Mouse (Mus musculus) liver, adult 2 months (tissue): ENCODE results near the gene Krt6b.

Source experiments
- CTCF ChIP-seq: fragments of 200-500 bp; IDR thresholded peaks from 2 replicates; pipeline ENCODE4 v1.5.1; 2011; ENCODE audit warnings: low read depth, low read length, control low read depth
- POLR2A ChIP-seq: fragments of 200-500 bp; IDR thresholded peaks from 2 replicates; pipeline ENCODE4 v1.6.1; 2011; ENCODE audit warnings: low read length, control low read depth; ENCODE audit not compliant: insufficient read depth; ENCODE audit errors: extremely low read depth

- TF ChIP-seq CTCF (no peak), POLR2A (no peak)
Measured at GRCm38 (mm10) chr15:101699192-101699591, 19.1 kb upstream of the Krt6b start.
